Mouse (Mus musculus) heart, adult 8-10 months (tissue): ENCODE measurements around the gene Evi5. TPM values are rescaled to one million over a fixed set of nuclear protein-coding genes. Genes with fewer than 3 reads are reported as not detected.

Source experiments
- DNase-seq: peaks from one replicate; pipeline ENCODE4 v3.0.0; 2022; ENCODE audit warnings: low spot score
- total RNA-seq, 4 experiments: library from RNA; stranded (reverse); gene quantifications; 2 replicates each; pipeline ENCODE4 v1.2.4; 2022

Gene Evi5
- total RNA-seq, 4 experiments from 2014 or later: 16.6 to 21.1 (median 19.0) TPM

DNA sequence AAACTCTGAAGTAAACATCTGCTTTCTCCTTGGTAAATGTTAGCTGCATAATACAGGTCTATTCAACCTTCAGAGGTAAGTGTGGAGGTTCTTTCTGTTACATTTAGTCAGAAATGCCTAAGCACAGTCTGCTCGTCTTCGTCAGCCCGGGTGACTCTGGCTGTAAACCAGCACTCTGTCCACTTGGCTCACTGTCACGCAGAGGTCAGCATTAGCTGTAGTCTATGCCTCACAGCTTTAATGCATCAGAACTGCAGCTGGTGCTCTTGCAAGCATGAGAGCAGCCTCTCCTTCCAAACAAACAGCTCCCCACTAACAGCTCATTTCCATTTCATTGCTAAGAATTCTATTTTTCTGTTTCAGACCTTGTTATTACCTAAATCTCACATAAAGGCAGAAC is 67.4 kb downstream of the Evi5 start:
- peak; percentile 54 for DNase-seq

DNA sequence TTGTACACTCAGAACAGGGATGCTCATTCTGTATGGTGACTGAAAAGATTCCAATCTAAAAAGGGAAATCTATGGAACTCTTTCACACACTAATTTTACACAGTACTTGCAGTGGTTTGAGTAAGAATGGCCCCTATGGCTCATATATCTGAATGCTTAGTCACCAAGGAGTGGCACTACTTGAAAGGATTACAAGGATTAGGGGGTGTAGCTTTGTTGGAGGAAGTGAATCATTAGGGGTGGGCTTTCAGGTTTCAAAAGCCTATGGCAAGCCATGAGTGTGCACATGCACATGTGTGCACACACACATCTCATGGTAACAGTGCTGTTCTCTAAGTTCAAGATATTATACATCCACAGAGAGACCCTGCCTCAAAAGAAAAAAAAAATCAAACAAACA is 72.3 kb downstream of the Evi5 start:
- DNase-seq: no peak

DNA sequence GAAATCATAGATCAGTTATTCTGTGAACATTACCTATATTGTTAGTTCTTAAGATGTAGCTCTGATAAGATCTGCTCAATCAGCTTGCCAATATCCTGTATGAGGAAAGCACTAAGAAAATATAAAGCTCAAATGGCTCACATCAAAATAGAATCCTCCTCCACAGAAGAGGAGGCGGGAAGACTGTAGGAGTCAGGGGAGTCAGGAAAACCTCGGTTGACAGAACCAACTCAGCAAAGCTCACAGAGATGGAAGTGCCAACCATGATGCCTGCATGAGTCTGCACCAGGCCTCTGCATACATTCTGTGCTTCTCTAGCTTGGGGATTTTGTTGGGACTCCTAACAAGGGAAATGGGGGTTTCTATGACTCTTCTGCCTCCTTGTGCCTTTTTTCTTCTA is 73.7 kb downstream of the Evi5 start:
- no peak for DNase-seq

- DNase-seq: no peak
These were observed 76.6 kb downstream of the Evi5 start for GRCm38 (mm10) chr5:107798290-107798689.

DNA sequence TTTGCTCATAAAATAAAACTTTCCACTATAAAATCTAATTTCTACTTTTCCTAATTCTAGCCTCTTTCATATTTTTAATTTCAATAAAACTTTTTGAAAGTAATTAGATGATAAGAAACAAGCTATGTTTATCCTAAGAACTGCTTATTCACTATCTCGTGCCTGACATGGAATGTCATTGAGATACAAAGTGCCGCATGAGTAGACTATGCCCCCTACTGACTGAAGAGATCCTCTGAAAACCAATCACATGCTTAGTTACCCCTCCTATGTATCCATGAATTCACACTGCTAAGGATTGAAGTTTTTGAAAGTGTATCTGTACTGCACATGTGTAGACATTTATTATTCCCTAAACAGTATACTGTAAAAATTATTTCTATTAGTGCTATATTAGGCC is 81.0 kb downstream of the Evi5 start:
- DNase-seq: no peak

GRCm38 (mm10) chr5:107793258-107793657 is 81.6 kb downstream of the Evi5 start:
- peak; percentile 23 for DNase-seq

GRCm38 (mm10) chr5:107792516-107792915 is 82.4 kb downstream of the Evi5 start:
- DNase-seq: no peak

DNA sequence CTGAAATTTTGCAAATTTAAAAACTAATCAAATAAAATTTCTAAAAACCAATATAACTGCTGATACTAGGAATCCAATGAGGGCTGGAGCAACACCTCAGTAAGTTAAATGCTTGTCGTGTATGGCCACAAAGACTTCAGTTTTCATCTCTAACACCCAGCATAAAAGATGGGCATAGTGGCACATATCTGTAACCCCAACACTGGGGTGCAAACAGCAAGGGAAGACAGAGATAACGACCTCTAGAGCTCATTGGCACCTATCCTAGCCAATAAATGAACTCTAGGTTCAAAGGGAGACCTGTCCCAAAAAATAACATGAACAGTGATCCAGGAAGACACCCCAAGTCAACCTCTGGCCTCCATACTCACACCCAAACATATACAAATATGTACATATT is 82.9 kb downstream of the Evi5 start:
- no peak for DNase-seq

- no peak for DNase-seq
These were observed 85.4 kb downstream of the Evi5 start for GRCm38 (mm10) chr5:107789492-107789891.

DNA sequence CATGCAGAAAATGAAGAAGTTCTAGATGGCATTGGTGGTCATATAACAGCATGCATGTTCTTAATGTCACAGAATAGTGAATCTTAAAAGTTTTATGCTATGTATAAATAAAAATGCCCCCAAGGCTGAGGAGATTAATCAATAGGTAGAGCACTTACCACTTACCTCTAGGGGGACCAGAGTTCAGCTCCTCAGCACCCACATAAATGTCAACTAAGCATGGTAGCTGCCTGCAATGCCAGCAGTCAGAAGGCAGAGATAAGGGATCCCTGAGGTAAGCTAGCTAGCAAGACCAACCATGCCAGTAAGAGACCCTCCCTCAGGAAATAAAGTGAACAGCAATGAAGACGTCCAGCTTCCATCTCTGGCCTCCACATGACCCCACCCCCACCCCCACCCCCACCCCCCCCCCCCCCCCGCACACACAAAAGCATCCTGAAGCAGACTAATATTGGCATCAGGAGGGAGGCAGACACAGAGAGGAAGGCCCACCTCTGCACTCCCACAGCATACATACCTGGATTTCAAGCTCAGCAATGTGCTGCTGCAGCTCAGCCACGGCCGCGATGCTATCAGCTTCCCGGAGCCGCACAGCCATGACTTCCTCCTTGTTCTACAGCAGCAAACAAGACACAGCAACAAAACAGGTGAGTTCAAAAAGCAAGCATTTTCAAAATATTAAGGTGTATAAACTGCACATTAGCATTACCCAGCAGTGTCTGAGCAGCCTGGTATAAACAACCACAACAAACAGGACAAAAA is 87.0 kb downstream of the Evi5 start:
- no peak for DNase-seq

DNA sequence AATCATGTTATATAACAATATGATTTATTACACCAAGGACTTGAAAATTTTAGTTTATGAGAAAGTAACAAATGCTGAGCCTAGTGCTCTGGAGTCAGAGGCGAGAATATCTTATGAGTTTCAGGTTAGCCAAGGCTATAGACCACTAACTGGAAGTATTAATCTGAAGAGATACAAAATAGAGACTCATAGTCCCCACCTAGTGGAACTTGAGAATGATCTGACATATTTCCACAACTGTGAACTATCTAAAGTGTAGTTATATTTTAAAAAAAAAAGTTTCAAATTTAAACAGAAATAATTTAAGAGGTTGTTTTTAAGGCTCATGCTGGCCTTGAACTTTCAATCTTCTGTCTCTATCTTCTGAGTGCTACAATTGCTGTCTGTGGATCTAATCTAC is 92.5 kb downstream of the Evi5 start:
- no peak for DNase-seq

- DNase-seq: no peak
These were observed 96.1 kb downstream of the Evi5 start for GRCm38 (mm10) chr5:107778763-107779162.

GRCm38 (mm10) chr5:107777545-107777830 is 97.4 kb downstream of the Evi5 start:
- no peak for DNase-seq

- no peak for DNase-seq
These were observed 97.9 kb downstream of the Evi5 start for GRCm38 (mm10) chr5:107776777-107777544.

- DNase-seq: no peak
These were observed 99.0 kb downstream of the Evi5 start for GRCm38 (mm10) chr5:107775875-107776274.

GRCm38 (mm10) chr5:107772049-107772448 is 102.9 kb downstream of the Evi5 start:
- DNase-seq: no peak

GRCm38 (mm10) chr5:107768224-107768623 is 106.7 kb downstream of the Evi5 start:
- DNase-seq: no peak

DNA sequence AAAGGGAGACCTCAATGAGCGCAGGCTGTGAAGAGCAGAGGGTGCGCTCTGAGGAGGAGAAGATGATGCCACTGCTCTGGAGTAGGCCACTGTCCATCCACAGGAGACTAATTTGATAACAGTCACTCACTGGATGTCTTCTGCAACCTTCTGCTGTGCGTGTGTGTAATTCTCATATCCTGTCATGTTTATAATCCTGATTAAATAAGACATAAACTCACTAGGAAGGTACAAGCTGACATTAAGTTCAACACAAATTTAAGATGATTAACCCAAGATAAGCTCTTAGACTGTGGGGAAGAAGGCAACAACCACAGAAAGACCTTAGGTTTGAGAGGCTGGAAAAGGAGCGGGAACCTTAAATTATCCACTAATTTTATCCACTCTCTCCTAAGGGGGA is 109.0 kb downstream of the Evi5 start:
- no peak for DNase-seq

- DNase-seq: no peak
These were observed 110.4 kb downstream of the Evi5 start for GRCm38 (mm10) chr5:107764486-107764885.

GRCm38 (mm10) chr5:107763674-107764073 is 111.2 kb downstream of the Evi5 start:
- no peak for DNase-seq

- no peak for DNase-seq
These were observed 115.8 kb downstream of the Evi5 start for GRCm38 (mm10) chr5:107759121-107759520.

DNA sequence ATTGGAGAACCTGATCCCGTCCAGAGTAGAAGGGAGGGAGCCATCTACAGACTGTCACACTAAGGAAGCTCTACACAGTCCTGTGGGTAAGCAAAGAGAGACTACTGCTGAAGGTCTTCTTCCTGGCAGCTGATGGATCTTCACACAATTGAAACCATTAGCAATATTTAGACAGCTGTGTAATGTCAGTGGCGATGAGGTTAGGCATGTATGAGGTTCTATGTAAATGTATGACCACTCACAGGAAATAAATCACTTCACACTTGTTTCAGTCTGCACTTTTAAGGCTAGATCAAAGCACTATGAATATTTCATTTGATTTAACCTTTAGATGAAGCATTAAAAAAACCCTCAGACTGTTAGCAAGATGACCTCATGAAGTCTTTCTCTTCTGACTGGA is 118.8 kb downstream of the Evi5 start:
- no peak for DNase-seq

- DNase-seq: no peak
These were observed 120.2 kb downstream of the Evi5 start for GRCm38 (mm10) chr5:107754740-107755139.
